Comparison of ENCODE assay signal across 8 mouse cellular contexts in genomic region chr19:10525106-10525901, GRCm38 (mm10). TPM values are rescaled to one million over a fixed set of nuclear protein-coding genes. Genes with fewer than 3 reads are reported as not detected.
DNase-seq lines count a peak whose midpoint lies in the region; ATAC-seq lines count a peak whose summit lies in the region.

Gene Cpsf7 (plus strand): TSS chr19:10525266.

- H3K27me3 ChIP-seq in hindbrain, embryonic 14.5 days (ENCODE audit: control insufficient read depth, insufficient read depth, low read length) = no peaks in the 10 kb centered on the region

- peaks cover 28% of the 10 kb centered on the region for H3K4me1 ChIP-seq in hindbrain, embryonic 14.5 days (replicated peaks; ENCODE audit: control insufficient read depth, insufficient read depth, low read length)

- WGBS in hindbrain, embryonic 14.5 days = under 1% methylated on average over 73 of the region's 93 CpGs

- peak within 1 kb of the TSS; percentile 86 for H3K4me2 ChIP-seq in hindbrain, embryonic 14.5 days (replicated peaks)

- peak within 1 kb of the TSS; percentile 99 for H3K4me3 ChIP-seq in hindbrain, embryonic 14.5 days (replicated peaks; ENCODE audit: low read length)

- ATAC-seq in hindbrain, embryonic 14.5 days (ENCODE audit: low FRiP score) = peak; percentile 94

- H3K9me3 ChIP-seq in hindbrain, embryonic 14.5 days (ENCODE audit: control insufficient read depth, low read length) = no peaks in the 10 kb centered on the region

- H3K36me3 ChIP-seq in hindbrain, embryonic 14.5 days (replicated peaks; ENCODE audit: control insufficient read depth, insufficient read depth) = peaks cover 22% of the 10 kb centered on the region

- peak within 1 kb of the TSS; percentile 97 for H3K27ac ChIP-seq in hindbrain, embryonic 14.5 days

- H3K9ac ChIP-seq in hindbrain, embryonic 14.5 days = peak within 1 kb of the TSS; percentile 98

- peak; percentile 92 for DNase-seq in R1 (ENCODE audit: low read depth, low spot score)
- peak; percentile 91 to 96 for DNase-seq in cerebellum, postnatal 25 days
- DNase-seq in frontal cortex, postnatal 25 days (ENCODE audit: low spot score in 2 of 2) = peak; percentile 73 to 81
- peak; percentile 88 for DNase-seq in hindbrain, embryonic 14.5 days (ENCODE audit: low spot score)
- DNase-seq in layer of hippocampus, postnatal 36 days = peak; percentile 85
- DNase-seq in lung, postnatal 36 days = peak; percentile 95
- peak; percentile 97 for DNase-seq in retina, postnatal 1 day
- peak; percentile 83 to 87 for DNase-seq in urinary bladder, adult 18-20 months (ENCODE audit: low spot score in 2 of 2)

RNA-seq across cellular contexts. Expression of gene Cpsf7, which starts in this region (rescaled TPM):
- polyA plus RNA-seq in hindbrain, embryonic 14.5 days (2014; fragmentation: Nextera tagmentation; extraction: Ambion mirVana) = 57.5 and 63.4 TPM in 2 replicates
- 10 to 100 TPM; 75.7 to 81.6 TPM for total RNA-seq in layer of hippocampus, postnatal 36 days (2021)

Comparison
In these comparisons a context has a peak if more than half of its experiments do, and no peak if none do; other contexts are left out.
1. Peak in every context shown above with its lines: DNase-seq, ATAC-seq, H3K4me3 ChIP-seq and H3K27ac ChIP-seq.